Mouse (Mus musculus): Measurements from ENCODE around the gene Gm3532.
"Not testable (repeated sequence)": the region's sequence is repeated elsewhere in the genome, so short reads cannot be mapped to it uniquely, and the experiment has no call there.

Gm3532 gene

DNA sequence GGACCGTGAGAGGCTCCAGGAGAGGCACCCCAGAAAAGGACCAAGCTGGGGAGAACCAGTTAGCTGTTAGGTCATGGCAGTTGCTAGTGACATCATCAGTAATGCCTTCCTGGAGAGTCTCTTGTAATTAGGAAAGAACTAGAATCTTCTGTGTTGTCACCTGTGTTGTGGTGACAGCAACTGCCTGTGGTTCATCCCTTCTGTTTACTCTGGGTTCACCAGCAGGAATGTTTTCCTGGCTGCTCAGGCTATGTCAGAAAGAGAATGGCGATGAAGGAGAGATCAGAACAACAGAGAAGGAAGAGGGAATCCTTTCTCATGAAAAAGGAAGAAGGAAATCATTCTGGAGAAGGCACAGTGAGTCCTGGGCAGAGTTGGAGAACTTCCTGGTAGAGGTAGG is at the start of gene Gm3532:
Gene Gm3532, plus strand, starts transcription at position 301 of the 400 bp plus-strand sequence.
- not testable (repeated sequence) for DNase-seq (ENCODE audit: low spot score in 2 of 2)

DNA sequence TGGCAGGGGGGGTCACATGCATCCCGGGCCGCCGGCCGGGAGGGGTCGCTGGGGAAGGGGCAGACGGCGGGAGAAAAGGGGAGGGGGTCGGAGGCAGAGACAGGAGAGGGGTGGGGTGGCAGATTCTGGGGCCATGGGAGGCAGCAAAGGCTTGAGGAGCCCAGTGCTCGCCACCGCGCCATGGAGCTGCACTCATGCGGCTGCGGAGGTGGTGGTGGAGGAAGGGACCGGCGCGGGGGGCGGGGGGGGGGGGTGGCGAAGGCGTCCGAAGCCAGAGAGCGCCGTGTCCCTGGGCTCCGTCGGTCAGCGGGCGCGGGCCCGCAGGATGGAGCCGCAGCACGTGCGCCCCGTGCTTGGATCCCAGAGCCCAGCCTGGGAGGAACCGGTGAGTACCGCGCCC is 36.9 kb upstream of the Gm3532 start, which contains the start of gene Gm3488:
Gene Gm3488, plus strand, starts transcription at position 301 of the 400 bp plus-strand sequence.
- DNase-seq (ENCODE audit: low spot score in 2 of 2), result not testable (repeated sequence)

Measured in frontal cortex, postnatal 10 days (tissue).